Mouse (Mus musculus) midbrain, postnatal 0 days (tissue): ENCODE data around the gene Mast1. TPM values are rescaled to one million over a fixed set of nuclear protein-coding genes. Genes with fewer than 3 reads are reported as not detected.

Experiments
- ATAC-seq: fragments of 200-750 bp; cut with Nextera tagmentation; 2 replicates; pipeline ENCODE4 v1.8.0; 2017; ENCODE audit warnings: moderate number of reproducible peaks, mild to moderate bottlenecking, moderate TSS enrichment, moderate library complexity; ENCODE audit not compliant: low FRiP score
- DNase-seq: peaks from one replicate; pipeline ENCODE4 v3.0.0-alpha.2; 2015; ENCODE audit warnings: low spot score
- H3K27ac ChIP-seq: fragments of 300-500 bp; sonication (generic); 2 replicates; pipeline ENCODE4 v1.5.1; 2014; ENCODE audit warnings: low read depth, mild to moderate bottlenecking, low read length, mixed read lengths
- H3K27me3 ChIP-seq: fragments of 300-500 bp; sonication (generic); 2 replicates; pipeline ENCODE4 v1.6.1; 2014; ENCODE audit warnings: low read length, control low read depth, mixed read lengths; ENCODE audit not compliant: insufficient read depth
- H3K36me3 ChIP-seq: fragments of 300-500 bp; sonication (generic); 2 replicates; pipeline ENCODE4 v1.6.1; 2014; ENCODE audit warnings: low read length, control low read depth, mixed read lengths; ENCODE audit not compliant: insufficient read depth
- H3K4me1 ChIP-seq: fragments of 300-500 bp; sonication (generic); 2 replicates; pipeline ENCODE4 v1.6.1; 2014; ENCODE audit warnings: mild to moderate bottlenecking, control low read depth, antibody characterized with exemption, low read length, mixed read lengths; ENCODE audit not compliant: insufficient read depth
- H3K4me2 ChIP-seq: fragments of 300-500 bp; sonication (generic); 2 replicates; pipeline ENCODE4 v1.6.1; 2014; ENCODE audit warnings: low read depth, mild to moderate bottlenecking, low read length, mixed read lengths; ENCODE audit not compliant: poor library complexity, severe bottlenecking
- H3K4me3 ChIP-seq: fragments of 300-500 bp; sonication (generic); 2 replicates; pipeline ENCODE4 v1.5.1; 2014; ENCODE audit warnings: low read depth, mild to moderate bottlenecking, low read length, moderate library complexity
- H3K9ac ChIP-seq: fragments of 300-500 bp; sonication (generic); replicated peaks from 2 replicates; pipeline ENCODE4 v1.6.1; 2014; ENCODE audit warnings: mild to moderate bottlenecking, low read length, moderate library complexity, mixed read lengths; ENCODE audit not compliant: poor library complexity, severe bottlenecking
- H3K9me3 ChIP-seq: fragments of 300-500 bp; sonication (generic); 2 replicates; pipeline ENCODE4 v1.6.1; 2016; ENCODE audit warnings: low read length, control low read depth
- CTCF ChIP-seq: IDR thresholded peaks from 2 replicates; pipeline ENCODE4 v1.5.1; 2016; ENCODE audit warnings: antibody characterized with exemption, mild to moderate bottlenecking
- WGBS: fragments of 180-500 bp; shearing (Covaris S2); extraction: QIAGEN DNeasy Blood & Tissue Kit; methylation state at CpG from one replicate; pipeline ENCODE4 v1.1.7; 2014; 5-methylcytosine and 5-hydroxymethylcytosine counted together
- polyA plus RNA-seq: library from polyadenylated mRNA; unstranded; fragments of >200 nt; fragmentation: Nextera tagmentation; extraction: Ambion mirVana; gene quantifications from 2 replicates; pipeline ENCODE4 v1.2.1, GENCODE M21; 2015
- total RNA-seq: library from RNA; depleted of rRNA; stranded (reverse); fragments of >200 nt; gene quantifications from 2 replicates; pipeline ENCODE4 v1.2.3, GENCODE M21; 2014; rRNA removed

Mast1 gene
- 85.9 and 92.0 TPM in 2 replicates for total RNA-seq
- polyA plus RNA-seq = 79.8 and 89.0 TPM in 2 replicates

- H3K27me3 ChIP-seq = no peaks in the 10 kb centered on the region
- WGBS = 2% methylated on average over 39 of the region's 50 CpGs
- peak; percentile 67 for ATAC-seq
- H3K27ac ChIP-seq = peak within 1 kb of the TSS; percentile 97
- H3K9ac ChIP-seq = peak within 1 kb of the TSS; percentile 99
- TF ChIP-seq CTCF = peak; percentile 75
- H3K4me1 ChIP-seq = peaks cover 5% of the 10 kb centered on the region
- peak; percentile 86 for DNase-seq
- no peaks in the 10 kb centered on the region for H3K36me3 ChIP-seq
- H3K4me3 ChIP-seq = peak within 1 kb of the TSS; percentile 93
- no peaks in the 10 kb centered on the region for H3K9me3 ChIP-seq
- peak within 1 kb of the TSS; percentile 93 for H3K4me2 ChIP-seq
Observed at GRCm38 (mm10) chr8:84936962-84937546, at the start of gene Mast1. Mast1 (minus strand) TSS chr8:84937359.

- DNase-seq = no peak
- H3K4me1 ChIP-seq = peaks cover 10% of the 10 kb centered on the region
- H3K27me3 ChIP-seq = no peaks in the 10 kb centered on the region
- H3K9me3 ChIP-seq = no peaks in the 10 kb centered on the region
- WGBS = 32% methylated on average over 8 of the region's 8 CpGs
- TF ChIP-seq CTCF = no peak
- peak overlapping the region; percentile 73 for H3K27ac ChIP-seq
- peak overlapping the region; percentile 68; the same call in 1 of the 2 replicates for H3K9ac ChIP-seq
- peak overlapping the region; percentile 46 for H3K4me3 ChIP-seq
- no peaks in the 10 kb centered on the region for H3K36me3 ChIP-seq
- no peak for ATAC-seq
- H3K4me2 ChIP-seq = peak overlapping the region; percentile 94
Observed at GRCm38 (mm10) chr8:84986379-84986945, 49.3 kb upstream of the Mast1 start.

- H3K4me2 ChIP-seq = peak overlapping the region; percentile 94
- peak; percentile 87 for DNase-seq
- H3K4me3 ChIP-seq = peak overlapping the region; percentile 46
- peak overlapping the region; percentile 73 for H3K27ac ChIP-seq
- peak overlapping the region; percentile 68 for H3K9ac ChIP-seq
- TF ChIP-seq CTCF = no peak
- no peaks in the 10 kb centered on the region for H3K36me3 ChIP-seq
- H3K4me1 ChIP-seq = peaks cover 8% of the 10 kb centered on the region
- under 1% methylated on average over 52 of the region's 53 CpGs for WGBS
- no peaks in the 10 kb centered on the region for H3K27me3 ChIP-seq
- no peaks in the 10 kb centered on the region for H3K9me3 ChIP-seq
- ATAC-seq = peak; percentile 70
Observed at GRCm38 (mm10) chr8:84985684-84986378, 48.7 kb upstream of the Mast1 start.

GRCm38 (mm10) chr8:84985049-84985683 is 48.0 kb upstream of the Mast1 start:
- TF ChIP-seq CTCF = no peak
- Histone ChIP-seq H3K9me3 (no peaks in the 10 kb centered on the region), H3K9ac (peak overlapping the region; percentile 68), H3K36me3 (no peaks in the 10 kb centered on the region), H3K4me3 (peak overlapping the region; percentile 46), H3K4me2 (peak overlapping the region; percentile 94), H3K27ac (peak overlapping the region; percentile 73), H3K4me1 (peaks cover 8% of the 10 kb centered on the region), H3K27me3 (no peaks in the 10 kb centered on the region)
- DNase-seq = no peak
- WGBS = under 1% methylated on average over 23 of the region's 23 CpGs
- ATAC-seq = no peak

- ATAC-seq (no peak), DNase-seq (no peak)
- 18% methylated on average over 16 of the region's 16 CpGs for WGBS
- Histone ChIP-seq H3K4me2 (peak overlapping the region; percentile 94), H3K9ac (no peak overlapping the region; the same call in 1 of the 2 replicates), H3K4me1 (peaks cover 12% of the 10 kb centered on the region), H3K36me3 (no peaks in the 10 kb centered on the region), H3K27me3 (no peaks in the 10 kb centered on the region), H3K27ac (no peak overlapping the region), H3K9me3 (no peaks in the 10 kb centered on the region), H3K4me3 (peak overlapping the region; percentile 46; the same call in 1 of the 2 replicates)
- TF ChIP-seq CTCF = no peak
Observed at GRCm38 (mm10) chr8:84984294-84985048, 47.3 kb upstream of the Mast1 start.
